Mouse (Mus musculus): ENCODE measurements around the gene Tpk1. TPM values are rescaled to one million over a fixed set of nuclear protein-coding genes. Genes with fewer than 3 reads are reported as not detected.

Gene Tpk1
- total and polyA plus RNA-seq, 3 experiments, result 3.5 to 12.6 TPM; not detected in 1

GRCm38 (mm10) chr6:43382284-43382683 is 283.8 kb downstream of the Tpk1 start:
- DNase-seq (ENCODE audit: low read depth, low spot score), result no peak
- H3K36me3 ChIP-seq (ENCODE audit: control insufficient read depth in 1 of 2, insufficient read depth in 2 of 2, low read length in 2 of 2), result no peaks in the 10 kb centered on the region

GRCm38 (mm10) chr6:43373206-43373605 is 292.9 kb downstream of the Tpk1 start:
- no peaks in the 10 kb centered on the region for H3K9me3 ChIP-seq (replicated peaks; ENCODE audit: insufficient read depth, low read length)
- no peak overlapping the region for H3K27ac ChIP-seq (ENCODE audit: control insufficient read depth, low read depth, low read length)
- no peaks in the 10 kb centered on the region for H3K27me3 ChIP-seq (ENCODE audit: control insufficient read depth in 1 of 2, insufficient read depth in 2 of 2, low read length in 2 of 2)
- H3K9ac ChIP-seq (ENCODE audit: control insufficient read depth, low read depth, low read length, poor library complexity, severe bottlenecking), result no peak overlapping the region
- no peak overlapping the region for H3K4me3 ChIP-seq (ENCODE audit: control insufficient read depth in 1 of 2, insufficient read depth in 1 of 2, low read depth in 2 of 2, low read length in 2 of 2)
- DNase-seq (ENCODE audit: low read depth, low spot score), result no peak
- TF ChIP-seq MAFK (IDR thresholded peaks at IDR 0.05; ENCODE audit: borderline replicate concordance, low read depth, low read length) (no peak), POLR2A (IDR thresholded peaks at IDR 0.05; ENCODE audit: control insufficient read depth in 1 of 2, insufficient read depth in 1 of 2, low read depth in 1 of 2, low read length in 2 of 2, poor library complexity in 1 of 2) (no peak), TBP (IDR thresholded peaks at IDR 0.05; ENCODE audit: low read depth, low read length) (no peak), MAZ (IDR thresholded peaks at IDR 0.05; ENCODE audit: low read depth, low read length) (no peak), MYB (IDR thresholded peaks at IDR 0.05; ENCODE audit: low read depth, low read length) (no peak), E2F4 (IDR thresholded peaks at IDR 0.05; ENCODE audit: borderline replicate concordance, low read depth, low read length) (no peak), TCF12 (IDR thresholded peaks at IDR 0.05; ENCODE audit: low read depth, low read length) (no peak), ZC3H11A (IDR thresholded peaks at IDR 0.05; ENCODE audit: low read depth, low read length) (no peak), MXI1 (IDR thresholded peaks at IDR 0.05; ENCODE audit: low read depth, low read length) (no peak), POLR2AphosphoS2 (IDR thresholded peaks at IDR 0.05; ENCODE audit: low read length) (no peak), ELF1 (IDR thresholded peaks at IDR 0.05; ENCODE audit: low read depth, low read length) (no peak), UBTF (IDR thresholded peaks at IDR 0.05; ENCODE audit: borderline replicate concordance, insufficient read depth, low read depth, low read length) (no peak), CTCF (IDR thresholded peaks at IDR 0.05 in 2 of 3, conservative IDR thresholded peaks at IDR 0.05 in 1 of 3; ENCODE audit: control insufficient read depth in 1 of 3, insufficient read depth in 1 of 3, low read depth in 2 of 3, low read length in 3 of 3, poor library complexity in 1 of 3, severe bottlenecking in 1 of 3) (no peak), NELFE (IDR thresholded peaks at IDR 0.05; ENCODE audit: low read depth, low read length) (no peak)
- no peaks in the 10 kb centered on the region for H3K79me2 ChIP-seq (ENCODE audit: control insufficient read depth, insufficient read depth, low read length, poor library complexity)
- no peaks in the 10 kb centered on the region for H3K36me3 ChIP-seq (ENCODE audit: control insufficient read depth in 1 of 2, insufficient read depth in 2 of 2, low read length in 2 of 2)
- H3K4me1 ChIP-seq (ENCODE audit: control insufficient read depth in 1 of 2, insufficient read depth in 2 of 2, low read length in 2 of 2), result no peaks in the 10 kb centered on the region

More at GRCm38 (mm10) chr6:43382284-43382683, 283.8 kb downstream of the Tpk1 start:
- Histone ChIP-seq H3K27me3 (ENCODE audit: control insufficient read depth in 1 of 2, insufficient read depth in 2 of 2, low read length in 2 of 2) (no peaks in the 10 kb centered on the region), H3K9me3 (replicated peaks; ENCODE audit: insufficient read depth, low read length) (no peaks in the 10 kb centered on the region), H3K27ac (ENCODE audit: control insufficient read depth, low read depth, low read length) (no peak overlapping the region), H3K9ac (ENCODE audit: control insufficient read depth, low read depth, low read length, poor library complexity, severe bottlenecking) (no peak overlapping the region), H3K79me2 (ENCODE audit: control insufficient read depth, insufficient read depth, low read length, poor library complexity) (no peaks in the 10 kb centered on the region), H3K4me3 (ENCODE audit: control insufficient read depth in 1 of 2, insufficient read depth in 1 of 2, low read depth in 2 of 2, low read length in 2 of 2) (no peak overlapping the region), H3K4me1 (ENCODE audit: control insufficient read depth in 1 of 2, insufficient read depth in 2 of 2, low read length in 2 of 2) (no peaks in the 10 kb centered on the region)
- TF ChIP-seq SIN3A (IDR thresholded peaks at IDR 0.05; ENCODE audit: low read length) (no peak), NRF1 (IDR thresholded peaks at IDR 0.05; ENCODE audit: insufficient read depth, low read depth, low read length, poor library complexity, severe bottlenecking) (no peak), CHD1 (IDR thresholded peaks at IDR 0.05; ENCODE audit: low read depth, low read length) (no peak), MYB (IDR thresholded peaks at IDR 0.05; ENCODE audit: low read depth, low read length) (no peak), ETS1 (IDR thresholded peaks at IDR 0.05; ENCODE audit: low read depth, low read length) (no peak), UBTF (IDR thresholded peaks at IDR 0.05; ENCODE audit: borderline replicate concordance, insufficient read depth, low read depth, low read length) (no peak), POLR2A (IDR thresholded peaks at IDR 0.05; ENCODE audit: control insufficient read depth in 1 of 2, insufficient read depth in 1 of 2, low read depth in 1 of 2, low read length in 2 of 2, poor library complexity in 1 of 2) (no peak), MXI1 (IDR thresholded peaks at IDR 0.05; ENCODE audit: low read depth, low read length) (no peak), POLR2AphosphoS5 (IDR thresholded peaks at IDR 0.05; ENCODE audit: borderline replicate concordance, low read depth, low read length) (no peak), GABPA (IDR thresholded peaks at IDR 0.05; ENCODE audit: low read depth, low read length) (no peak), MEF2A (IDR thresholded peaks at IDR 0.05; ENCODE audit: extremely low read depth, insufficient replicate concordance, low read depth, low read length, poor library complexity, severe bottlenecking) (no peak), ELF1 (IDR thresholded peaks at IDR 0.05; ENCODE audit: low read depth, low read length) (no peak), BHLHE40 (IDR thresholded peaks at IDR 0.05; ENCODE audit: borderline replicate concordance, low read depth, low read length) (no peak), ZC3H11A (IDR thresholded peaks at IDR 0.05; ENCODE audit: low read depth, low read length) (no peak)
